Mouse (Mus musculus) stomach, postnatal 0 days (tissue): ENCODE measurements around the gene Rad21l. TPM values are rescaled to one million over a fixed set of nuclear protein-coding genes. Genes with fewer than 3 reads are reported as not detected.

Experiments used
- ATAC-seq: fragments of 200-750 bp; cut with Nextera tagmentation; 2 replicates; pipeline ENCODE4 v1.8.0; 2017; ENCODE audit not compliant: low FRiP score, low TSS enrichment
- DNase-seq: peaks from one replicate; pipeline ENCODE4 v3.0.0-alpha.2; 2016; ENCODE audit warnings: low spot score
- H3K27ac ChIP-seq: fragments of 300-500 bp; sonication (generic); replicated peaks from 2 replicates; pipeline ENCODE4 v1.5.1; 2014; ENCODE audit warnings: mild to moderate bottlenecking, control low read depth
- H3K27me3 ChIP-seq: fragments of 300-500 bp; sonication (generic); 2 replicates; pipeline ENCODE4 v1.6.1; 2014; ENCODE audit warnings: low read length; ENCODE audit not compliant: control insufficient read depth, insufficient read depth
- H3K36me3 ChIP-seq: fragments of 300-500 bp; sonication (generic); 2 replicates; pipeline ENCODE4 v1.6.1; 2014; ENCODE audit warnings: low read length, mixed read lengths; ENCODE audit not compliant: control insufficient read depth, insufficient read depth
- H3K4me1 ChIP-seq: fragments of 300-500 bp; sonication (generic); replicated peaks from 2 replicates; pipeline ENCODE4 v1.6.1; 2014; ENCODE audit warnings: antibody characterized with exemption; ENCODE audit not compliant: control insufficient read depth, insufficient read depth
- H3K4me2 ChIP-seq: fragments of 300-500 bp; sonication (generic); replicated peaks from 2 replicates; pipeline ENCODE4 v1.6.1; 2014; ENCODE audit warnings: low read depth, mild to moderate bottlenecking, control low read depth, moderate library complexity
- H3K4me3 ChIP-seq: fragments of 300-500 bp; sonication (generic); 2 replicates; pipeline ENCODE4 v1.5.1; 2014; ENCODE audit warnings: low read depth, low read length, control low read depth
- H3K9ac ChIP-seq: fragments of 300-500 bp; sonication (generic); 2 replicates; pipeline ENCODE4 v1.6.1; 2014; ENCODE audit warnings: mild to moderate bottlenecking, low read length, control low read depth, mixed read lengths
- H3K9me3 ChIP-seq: fragments of 300-500 bp; sonication (generic); 2 replicates; pipeline ENCODE4 v1.6.1; 2016; ENCODE audit warnings: low read length; ENCODE audit not compliant: control insufficient read depth
- CTCF ChIP-seq: IDR thresholded peaks from 2 replicates; pipeline ENCODE4 v1.5.1; 2016; ENCODE audit warnings: antibody characterized with exemption, low read depth, mild to moderate bottlenecking, moderate library complexity
- EP300 ChIP-seq: optimal IDR thresholded peaks from 2 replicates; pipeline ENCODE3; 2016; ENCODE audit warnings: antibody characterized with exemption
- WGBS: fragments of 180-500 bp; shearing (Covaris S2); extraction: QIAGEN DNeasy Blood & Tissue Kit; methylation state at CpG from one replicate; pipeline ENCODE4 v1.1.7; 2014; 5-methylcytosine and 5-hydroxymethylcytosine counted together
- polyA plus RNA-seq: library from polyadenylated mRNA; unstranded; fragments of >200 nt; fragmentation: Nextera tagmentation; extraction: Ambion mirVana; gene quantifications from 2 replicates; pipeline ENCODE4 v1.2.1, GENCODE M21; 2015

The Rad21l gene
- polyA plus RNA-seq, 1 experiment from 2014 or later = not detected

- no peaks in the 10 kb centered on the region for H3K36me3 ChIP-seq
- no peak for ATAC-seq
- 36% methylated on average over 11 of the region's 11 CpGs for WGBS
- TF ChIP-seq EP300 (no peak), CTCF (no peak)
- no peak overlapping the region for H3K27ac ChIP-seq
- no peak overlapping the region for H3K4me2 ChIP-seq
- H3K27me3 ChIP-seq = no peaks in the 10 kb centered on the region
- no peak overlapping the region for H3K9ac ChIP-seq
- no peak overlapping the region for H3K4me3 ChIP-seq
- no peaks in the 10 kb centered on the region for H3K9me3 ChIP-seq
- DNase-seq = no peak
- H3K4me1 ChIP-seq = no peaks in the 10 kb centered on the region
Measured at GRCm38 (mm10) chr2:151605437-151605987, 62.8 kb downstream of the Rad21l start.

DNA sequence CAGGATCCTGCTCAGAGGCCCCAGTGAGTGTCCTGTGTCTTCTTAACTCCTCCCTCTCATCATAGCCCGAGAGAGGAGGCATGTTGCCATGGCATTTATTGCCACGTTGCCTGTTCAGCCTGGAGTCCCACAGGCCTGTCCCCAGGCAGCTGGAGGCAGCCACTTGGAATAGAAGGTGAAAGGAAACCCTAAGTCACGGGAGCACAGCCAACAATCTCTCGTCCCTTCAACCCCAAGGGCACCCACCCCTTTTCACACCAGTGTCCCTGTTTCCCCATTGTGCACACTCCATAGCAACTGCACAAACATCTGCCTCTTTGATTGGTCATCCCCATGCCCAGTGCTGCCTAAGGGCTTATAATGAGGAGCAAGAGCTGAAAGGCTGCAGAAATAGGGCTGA lies 64.7 kb downstream of the Rad21l start:
- H3K9ac ChIP-seq = no peak overlapping the region
- no peaks in the 10 kb centered on the region for H3K4me1 ChIP-seq
- H3K4me2 ChIP-seq = no peak overlapping the region
- DNase-seq = no peak
- no peaks in the 10 kb centered on the region for H3K9me3 ChIP-seq
- H3K4me3 ChIP-seq = no peak overlapping the region
- no peak for ATAC-seq
- no peaks in the 10 kb centered on the region for H3K36me3 ChIP-seq
- 57% methylated on average over 4 of the region's 4 CpGs for WGBS
- H3K27ac ChIP-seq = no peak overlapping the region
- no peaks in the 10 kb centered on the region for H3K27me3 ChIP-seq
- TF ChIP-seq CTCF = no peak
- no peak for TF ChIP-seq EP300

DNA sequence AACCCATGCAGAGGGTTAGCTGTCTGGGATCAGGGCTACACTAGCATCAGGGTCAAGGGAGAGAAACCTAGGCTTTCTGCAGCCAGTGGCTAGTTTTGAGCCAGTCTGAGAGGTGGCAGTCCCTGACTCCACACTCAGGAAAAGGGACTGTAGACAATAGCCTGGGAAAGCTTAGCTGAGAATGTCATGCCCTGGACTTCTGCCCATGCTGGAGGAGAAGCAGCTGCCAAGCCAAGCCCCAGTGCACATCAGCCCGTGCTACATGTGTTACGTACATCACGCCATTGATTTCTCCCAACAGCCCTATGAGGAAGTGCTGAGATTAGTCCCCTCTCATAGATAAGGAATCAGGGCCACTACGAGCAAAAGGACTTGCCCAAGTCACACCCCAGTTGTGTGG lies 66.2 kb downstream of the Rad21l start:
- 44% methylated on average over 4 of the region's 4 CpGs for WGBS

GRCm38 (mm10) chr2:151598068-151598467 lies 70.3 kb downstream of the Rad21l start:
- Histone ChIP-seq H3K36me3 (no peaks in the 10 kb centered on the region), H3K27me3 (no peaks in the 10 kb centered on the region), H3K9me3 (no peaks in the 10 kb centered on the region), H3K4me2 (no peak overlapping the region), H3K4me1 (no peaks in the 10 kb centered on the region), H3K9ac (no peak overlapping the region), H3K4me3 (no peak overlapping the region), H3K27ac (no peak overlapping the region)
- no peak for DNase-seq
- no peak for ATAC-seq
- WGBS = 65% methylated on average over 2 of the region's 2 CpGs
- TF ChIP-seq EP300 (no peak), CTCF (no peak)

More for the DNA sequence above, 66.2 kb downstream of the Rad21l start:
- H3K4me1 ChIP-seq = no peaks in the 10 kb centered on the region
- H3K27ac ChIP-seq = no peak overlapping the region
- no peak overlapping the region for H3K4me3 ChIP-seq
- DNase-seq (no peak), ATAC-seq (no peak)
- no peaks in the 10 kb centered on the region for H3K36me3 ChIP-seq
- H3K9me3 ChIP-seq = no peaks in the 10 kb centered on the region
- no peak overlapping the region for H3K9ac ChIP-seq
- no peak for TF ChIP-seq CTCF
- H3K27me3 ChIP-seq = no peaks in the 10 kb centered on the region
- H3K4me2 ChIP-seq = no peak overlapping the region

Other genes with a start within 250 kb of the Rad21l start
- not detected in 2 replicates for gene 4921509C19Rik, start 192.4 kb downstream of the Rad21l start, polyA plus RNA-seq
- 118 and 120 TPM in 2 replicates for gene Nsfl1c, start 174.4 kb downstream of the Rad21l start, polyA plus RNA-seq
- 325 and 360 TPM in 2 replicates for gene Fkbp1a, start 126.0 kb downstream of the Rad21l start, polyA plus RNA-seq
- gene Sdcbp2, start 95.9 kb downstream of the Rad21l start, polyA plus RNA-seq = 156 and 169 TPM in 2 replicates
- gene Snph, start 35.9 kb downstream of the Rad21l start, polyA plus RNA-seq = 0.50 and 0.52 TPM in 2 replicates
- gene Tmem74b, start 33.5 kb upstream of the Rad21l start, polyA plus RNA-seq = 0.40 and 0.62 TPM in 2 replicates
- gene Psmf1, start 75.7 kb upstream of the Rad21l start, polyA plus RNA-seq = 31.8 and 35.2 TPM in 2 replicates
- 0.05 and 0.07 TPM in 2 replicates for gene Rspo4, start 174.4 kb upstream of the Rad21l start, polyA plus RNA-seq
- gene Angpt4, start 242.7 kb upstream of the Rad21l start, polyA plus RNA-seq = 0.42 and 0.45 TPM in 2 replicates